Mouse (Mus musculus): ENCODE results near the gene Tigd3.

GRCm38 (mm10) chr19:5885838-5886237 is 8.1 kb downstream of the Tigd3 start:
- peak; percentile 74 for TF ChIP-seq CTCF (IDR thresholded peaks at IDR 0.05; ENCODE audit: low read depth)
- TF ChIP-seq EP300 (IDR thresholded peaks at IDR 0.05; ENCODE audit: low read depth): no peak
